Mouse (Mus musculus): Measurements from ENCODE around the gene Pcnx3. TPM values are rescaled to one million over a fixed set of nuclear protein-coding genes. Genes with fewer than 3 reads are reported as not detected.

The Pcnx3 gene
- total and polyA plus RNA-seq, 3 experiments = 17.5 to 40.1 (median 18.6) TPM

DNA sequence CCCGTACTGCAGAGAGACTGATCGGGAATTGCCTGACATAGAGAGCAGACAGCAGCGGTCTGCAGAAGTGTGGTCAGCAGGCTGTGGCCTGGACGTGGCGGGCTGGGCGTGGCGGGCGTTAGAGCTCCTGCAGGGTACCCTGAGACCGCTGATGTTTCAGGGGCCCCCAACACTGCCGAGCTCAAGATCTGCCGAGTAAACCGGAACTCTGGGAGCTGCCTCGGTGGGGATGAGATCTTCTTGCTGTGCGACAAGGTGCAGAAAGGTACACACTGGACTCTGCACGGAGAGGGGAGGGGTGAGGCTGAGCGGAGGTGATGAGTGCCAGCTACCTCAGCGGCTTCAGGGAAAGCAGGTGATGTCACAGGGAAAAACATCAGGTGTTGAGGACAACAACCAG lies 47.7 kb downstream of the Pcnx3 start:
- Histone ChIP-seq H3K79me2 (replicated peaks; ENCODE audit: control insufficient read depth, insufficient read depth, low read length) (peaks cover 3% of the 10 kb centered on the region; the same call in 1 of the 2 replicates), H3K27me3 (ENCODE audit: control insufficient read depth, insufficient read depth, low read length) (no peaks in the 10 kb centered on the region), H3K9ac (ENCODE audit: low read depth, low read length) (no peak overlapping the region), H3K4me1 (ENCODE audit: control insufficient read depth, insufficient read depth, low read length) (peaks cover 13% of the 10 kb centered on the region), H3K4me3 (no peak overlapping the region), H3K27ac (no peak overlapping the region), H3K36me3 (ENCODE audit: control insufficient read depth, insufficient read depth, low read length) (peaks cover 4% of the 10 kb centered on the region)
- 81% methylated on average over 17 of the region's 17 CpGs for WGBS
- no peak for DNase-seq
- intact Hi-C loops (cut with DNase I) = no loop called here
- TF ChIP-seq CTCF (IDR thresholded peaks at IDR 0.05) = no peak
- TF ChIP-seq POLR2A (IDR thresholded peaks at IDR 0.05; ENCODE audit: insufficient read depth, low read depth, low read length) = no peak
- TF ChIP-seq EP300 (IDR thresholded peaks at IDR 0.05; ENCODE audit: insufficient read depth, low read depth, low read length) = no peak

DNA sequence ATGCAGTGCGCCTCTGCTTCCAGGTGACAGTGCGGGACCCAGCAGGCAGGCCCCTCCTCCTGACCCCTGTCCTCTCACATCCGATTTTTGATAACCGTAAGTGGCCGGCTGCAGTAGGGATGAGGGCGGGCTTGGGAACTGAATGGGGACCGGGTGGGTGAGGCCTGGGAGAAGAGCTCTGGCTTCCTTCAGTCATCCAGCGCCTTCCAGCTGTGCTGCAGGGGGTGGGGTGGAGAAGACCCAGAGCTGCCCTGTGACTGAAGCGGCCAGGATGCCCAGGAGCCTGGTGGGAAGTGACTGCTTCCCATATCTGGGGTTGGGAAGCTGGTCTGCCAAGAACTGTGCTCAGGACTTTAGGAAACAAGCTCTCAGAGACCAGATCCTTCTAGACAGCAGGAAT lies 48.4 kb downstream of the Pcnx3 start:
- H3K9ac ChIP-seq (ENCODE audit: low read depth, low read length) = no peak overlapping the region
- H3K27ac ChIP-seq = no peak overlapping the region
- DNase-seq = peak in 1 of 2 experiments; percentile 13
- H3K4me1 ChIP-seq (ENCODE audit: control insufficient read depth, insufficient read depth, low read length) = peaks cover 13% of the 10 kb centered on the region
- TF ChIP-seq EP300 (IDR thresholded peaks at IDR 0.05; ENCODE audit: insufficient read depth, low read depth, low read length) (no peak), CTCF (IDR thresholded peaks at IDR 0.05) (no peak), POLR2A (IDR thresholded peaks at IDR 0.05; ENCODE audit: insufficient read depth, low read depth, low read length) (no peak)
- 33% methylated on average over 9 of the region's 9 CpGs for WGBS
- H3K4me3 ChIP-seq = no peak overlapping the region
- H3K27me3 ChIP-seq (ENCODE audit: control insufficient read depth, insufficient read depth, low read length) = no peaks in the 10 kb centered on the region
- H3K36me3 ChIP-seq (ENCODE audit: control insufficient read depth, insufficient read depth, low read length) = peaks cover 4% of the 10 kb centered on the region
- peaks cover 3% of the 10 kb centered on the region; the same call in 1 of the 2 replicates for H3K79me2 ChIP-seq (replicated peaks; ENCODE audit: control insufficient read depth, insufficient read depth, low read length)
- intact Hi-C loops (cut with DNase I) = no loop called here

DNA sequence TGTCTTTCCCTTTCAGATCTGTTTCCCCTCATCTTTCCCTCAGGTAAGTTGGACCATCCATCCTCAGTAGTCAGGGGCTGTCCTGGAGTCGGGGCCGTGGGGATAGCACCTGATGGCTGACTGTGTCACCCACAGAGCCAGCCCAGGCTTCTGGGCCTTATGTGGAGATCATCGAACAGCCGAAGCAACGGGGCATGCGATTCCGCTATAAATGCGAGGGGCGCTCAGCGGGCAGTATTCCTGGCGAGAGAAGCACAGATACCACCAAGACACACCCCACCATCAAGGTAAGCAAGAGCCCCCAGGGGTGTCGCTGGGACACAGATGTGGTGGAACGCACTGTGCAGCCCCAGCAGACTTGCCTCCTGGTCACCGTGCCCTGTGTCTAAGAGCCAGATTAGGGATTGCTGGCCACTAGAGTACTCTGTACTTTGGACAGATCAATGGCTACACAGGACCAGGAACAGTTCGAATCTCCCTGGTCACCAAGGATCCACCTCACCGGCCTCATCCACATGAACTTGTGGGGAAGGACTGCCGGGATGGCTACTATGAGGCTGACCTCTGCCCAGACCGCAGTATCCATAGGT lies 50.2 kb downstream of the Pcnx3 start:
- Histone ChIP-seq H3K27ac (peak overlapping the region; percentile 99), H3K9ac (ENCODE audit: low read depth, low read length) (peak overlapping the region; percentile 99)
- intact Hi-C loops (cut with DNase I) = no loop called here

DNA sequence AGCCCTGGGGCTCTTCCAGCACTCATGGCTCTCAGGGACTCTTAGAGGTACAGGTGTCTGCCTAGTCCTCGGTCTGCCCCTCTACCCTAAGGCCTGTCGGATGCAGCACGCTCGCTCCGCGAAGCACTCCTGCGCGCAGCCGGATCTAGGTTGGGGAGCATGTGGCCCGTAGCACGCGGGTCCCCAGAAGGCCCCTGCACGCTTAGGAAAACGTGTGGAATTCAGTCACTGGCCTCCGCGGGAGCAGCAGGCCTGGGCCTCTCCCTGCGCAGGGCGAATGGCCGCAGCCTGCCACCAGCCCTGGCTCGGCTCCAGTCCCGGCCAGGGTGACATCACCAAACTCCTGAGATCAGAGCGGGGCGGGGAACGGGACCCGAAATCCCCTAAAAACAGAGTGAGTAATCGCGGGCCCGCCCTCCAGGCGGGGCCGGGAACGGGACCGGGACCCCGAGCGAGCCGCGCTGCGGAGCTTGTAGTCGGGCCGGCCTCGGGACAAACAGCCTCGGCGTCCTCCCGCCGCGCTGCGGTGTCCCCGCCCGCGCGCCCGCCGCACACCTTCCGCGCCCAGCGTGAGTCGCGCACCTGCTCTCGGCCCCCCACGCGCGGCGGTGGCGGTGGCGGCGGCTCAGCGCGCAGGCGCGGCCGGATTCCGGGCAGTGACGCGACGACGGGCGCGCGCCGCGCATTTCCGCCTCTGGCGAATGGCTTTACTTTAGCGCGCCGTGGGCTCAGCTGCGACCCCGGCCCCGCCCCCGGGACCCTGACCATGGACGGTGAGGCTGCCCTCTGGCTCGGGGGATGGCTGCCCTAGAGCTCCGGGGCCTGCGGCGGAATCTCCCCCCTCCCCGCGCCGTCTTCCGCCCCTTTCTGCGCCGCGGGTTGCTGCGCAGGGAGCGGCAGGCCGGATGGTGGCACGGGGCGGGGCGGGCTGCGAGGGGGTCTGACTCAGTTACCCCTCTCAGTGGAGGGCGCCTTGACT lies 51.4 kb downstream of the Pcnx3 start, which contains the start of gene Rela:
Gene Rela, plus strand, starts transcription at position 415 of the 979 bp plus-strand sequence.
- Histone ChIP-seq H3K79me2 (replicated peaks; ENCODE audit: control insufficient read depth, insufficient read depth, low read length) (peaks cover 3% of the 10 kb centered on the region; the same call in 1 of the 2 replicates), H3K27ac (peak within 1 kb of the TSS; percentile 99), H3K36me3 (ENCODE audit: control insufficient read depth, insufficient read depth, low read length) (peaks cover 4% of the 10 kb centered on the region), H3K4me1 (ENCODE audit: control insufficient read depth, insufficient read depth, low read length) (peaks cover 13% of the 10 kb centered on the region), H3K27me3 (ENCODE audit: control insufficient read depth, insufficient read depth, low read length) (no peaks in the 10 kb centered on the region), H3K4me3 (peak within 1 kb of the TSS; percentile 83), H3K9ac (ENCODE audit: low read depth, low read length) (peak within 1 kb of the TSS; percentile 99)
- TF ChIP-seq CTCF (IDR thresholded peaks at IDR 0.05) (no peak), POLR2A (IDR thresholded peaks at IDR 0.05; ENCODE audit: insufficient read depth, low read depth, low read length) (peak; percentile 84), EP300 (IDR thresholded peaks at IDR 0.05; ENCODE audit: insufficient read depth, low read depth, low read length) (0 out of 2 replicates have a peak, but pooled peaks have one; percentile 43)
- WGBS = under 1% methylated on average over 109 of the region's 109 CpGs
- peak; percentile 96 for DNase-seq
- intact Hi-C loops (cut with DNase I) = loop anchor here (2.0 kb wide), 4 partner anchors 25 to 69 kb away; partner anchors contain the start of genes Ap5b1 and Sipa1

More for the DNA sequence above, 50.2 kb downstream of the Pcnx3 start:
- Histone ChIP-seq H3K4me1 (ENCODE audit: control insufficient read depth, insufficient read depth, low read length) (peaks cover 13% of the 10 kb centered on the region), H3K27me3 (ENCODE audit: control insufficient read depth, insufficient read depth, low read length) (no peaks in the 10 kb centered on the region), H3K79me2 (replicated peaks; ENCODE audit: control insufficient read depth, insufficient read depth, low read length) (peaks cover 3% of the 10 kb centered on the region; the same call in 1 of the 2 replicates), H3K4me3 (peak overlapping the region; percentile 83), H3K36me3 (ENCODE audit: control insufficient read depth, insufficient read depth, low read length) (peaks cover 4% of the 10 kb centered on the region)
- TF ChIP-seq CTCF (IDR thresholded peaks at IDR 0.05) = no peak
- no peak for TF ChIP-seq POLR2A (IDR thresholded peaks at IDR 0.05; ENCODE audit: insufficient read depth, low read depth, low read length)
- TF ChIP-seq EP300 (IDR thresholded peaks at IDR 0.05; ENCODE audit: insufficient read depth, low read depth, low read length) = no peak
- 86% methylated on average over 18 of the region's 18 CpGs for WGBS
- peak in 1 of 2 experiments; percentile 8 for DNase-seq

DNA sequence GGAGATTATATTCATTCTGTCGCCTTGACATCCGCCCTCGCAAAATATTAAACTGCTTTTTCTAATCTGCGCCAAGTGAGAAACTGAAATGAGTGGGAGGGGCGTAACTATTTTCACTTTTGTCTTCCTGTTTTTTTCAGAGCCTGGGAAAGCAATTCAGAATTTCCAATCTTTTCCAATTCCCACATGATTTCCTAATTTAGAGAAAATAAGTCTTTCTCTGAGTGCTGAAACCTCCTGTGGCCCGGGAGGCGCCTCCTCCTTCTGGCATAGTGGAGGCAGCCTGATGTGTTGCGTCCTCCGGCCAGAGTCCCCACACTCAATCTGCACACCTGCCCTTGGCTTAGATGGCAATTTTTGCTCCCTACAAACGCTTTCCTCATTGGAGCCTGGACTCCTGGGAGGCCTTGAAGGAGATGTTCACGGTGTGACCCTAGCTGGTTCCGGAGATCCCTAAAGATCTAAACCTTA lies 52.1 kb downstream of the Pcnx3 start:
- no peak for TF ChIP-seq POLR2A (IDR thresholded peaks at IDR 0.05; ENCODE audit: insufficient read depth, low read depth, low read length)
- no peak for TF ChIP-seq EP300 (IDR thresholded peaks at IDR 0.05; ENCODE audit: insufficient read depth, low read depth, low read length)
- no peak for TF ChIP-seq CTCF (IDR thresholded peaks at IDR 0.05)
- peaks cover 4% of the 10 kb centered on the region for H3K36me3 ChIP-seq (ENCODE audit: control insufficient read depth, insufficient read depth, low read length)
- H3K9ac ChIP-seq (ENCODE audit: low read depth, low read length) = peak overlapping the region; percentile 99
- intact Hi-C loops (cut with DNase I) = loop anchor here (2.0 kb wide), 4 partner anchors 26 to 68 kb away; partner anchors contain the start of genes Ap5b1 and Sipa1
- peaks cover 3% of the 10 kb centered on the region; the same call in 1 of the 2 replicates for H3K79me2 ChIP-seq (replicated peaks; ENCODE audit: control insufficient read depth, insufficient read depth, low read length)
- H3K4me1 ChIP-seq (ENCODE audit: control insufficient read depth, insufficient read depth, low read length) = peaks cover 13% of the 10 kb centered on the region
- WGBS = 18% methylated on average over 12 of the region's 12 CpGs
- H3K4me3 ChIP-seq = peak overlapping the region; percentile 83
- H3K27me3 ChIP-seq (ENCODE audit: control insufficient read depth, insufficient read depth, low read length) = no peaks in the 10 kb centered on the region
- peak; percentile 71 to 76 for DNase-seq
- peak overlapping the region; percentile 99 for H3K27ac ChIP-seq
